Mouse (Mus musculus): ENCODE measurements at regions not wholly inside any gene's neighbourhood (a gene's known extent, or its start where the extent isn't known, plus 50 kb on each side); places are given as distances from the start of the nearest gene placed in this dataset.

DNA sequence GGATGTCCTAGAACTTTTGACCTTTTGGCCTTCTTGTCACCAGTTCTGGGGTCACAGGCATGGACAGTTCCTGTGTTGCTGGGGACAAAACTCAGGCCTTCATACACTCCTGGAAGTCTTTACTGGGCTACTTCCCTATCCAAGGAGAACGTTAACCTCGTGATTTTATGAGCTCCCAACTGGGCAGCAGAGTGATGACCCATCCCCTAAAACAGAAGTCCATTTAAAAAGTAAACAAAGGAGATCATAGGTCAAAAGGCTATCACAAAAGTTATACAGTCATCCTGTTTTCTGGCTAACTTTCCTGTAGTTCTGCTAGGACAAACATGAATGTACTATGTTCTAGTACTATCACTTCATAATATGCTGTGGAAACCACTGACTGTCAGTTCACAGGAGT is 140.5 kb downstream of the Ifng start:
- Histone ChIP-seq H3K27me3 (replicated peaks; ENCODE audit: control insufficient read depth, insufficient read depth, low read length) (no peaks in the 10 kb centered on the region), H3K4me3 (ENCODE audit: insufficient read depth, low read depth, low read length) (no peak overlapping the region), H3K36me3 (ENCODE audit: control insufficient read depth, insufficient read depth, low read length) (no peaks in the 10 kb centered on the region), H3K27ac (ENCODE audit: insufficient read depth, low read depth, low read length) (no peak overlapping the region), H3K4me1 (ENCODE audit: control insufficient read depth, insufficient read depth, low read length) (no peaks in the 10 kb centered on the region)
- DNase-seq = no peak
- WGBS = 41% methylated on average over 2 of the region's 2 CpGs
- TF ChIP-seq CTCF (conservative IDR thresholded peaks at IDR 0.05; ENCODE audit: insufficient read depth, insufficient read length, low read depth, low read length) (no peak), POLR2A (IDR thresholded peaks at IDR 0.05; ENCODE audit: low read depth, low read length) (no peak)

DNA sequence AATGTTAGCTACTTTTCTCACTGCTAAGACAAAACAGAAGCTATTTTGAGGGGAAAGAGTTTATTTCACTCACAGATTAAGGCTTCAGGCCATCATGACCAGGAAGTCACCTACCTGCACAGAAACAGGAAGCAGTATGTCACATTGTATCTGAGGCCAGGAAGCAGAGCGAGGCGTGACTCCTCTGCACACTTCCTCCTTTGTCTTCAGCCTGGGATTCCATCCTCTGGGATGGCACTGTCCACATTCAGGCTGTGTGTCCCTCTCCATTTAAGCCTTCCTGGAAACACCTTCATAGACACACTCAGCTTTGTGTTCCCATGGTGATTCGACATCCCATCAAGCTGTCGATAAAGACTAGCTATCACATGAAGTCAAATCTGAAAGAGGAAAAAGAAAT is 145.0 kb downstream of the Ifng start:
- WGBS = 79% methylated on average over 4 of the region's 4 CpGs
- no peaks in the 10 kb centered on the region for H3K27me3 ChIP-seq (replicated peaks; ENCODE audit: control insufficient read depth, insufficient read depth, low read length)
- H3K4me1 ChIP-seq (ENCODE audit: control insufficient read depth, insufficient read depth, low read length) = no peaks in the 10 kb centered on the region
- no peaks in the 10 kb centered on the region for H3K36me3 ChIP-seq (ENCODE audit: control insufficient read depth, insufficient read depth, low read length)
- no peak overlapping the region for H3K4me3 ChIP-seq (ENCODE audit: insufficient read depth, low read depth, low read length)
- no peak for TF ChIP-seq POLR2A (IDR thresholded peaks at IDR 0.05; ENCODE audit: low read depth, low read length)
- no peak for TF ChIP-seq CTCF (conservative IDR thresholded peaks at IDR 0.05; ENCODE audit: insufficient read depth, insufficient read length, low read depth, low read length)
- H3K27ac ChIP-seq (ENCODE audit: insufficient read depth, low read depth, low read length) = no peak overlapping the region
- no peak for DNase-seq

- WGBS = 65% methylated on average over 8 of the region's 8 CpGs
- H3K36me3 ChIP-seq (ENCODE audit: control insufficient read depth, insufficient read depth, low read length) = no peaks in the 10 kb centered on the region
- DNase-seq = no peak
- H3K4me3 ChIP-seq (ENCODE audit: insufficient read depth, low read depth, low read length) = no peak overlapping the region
- no peak for TF ChIP-seq POLR2A (IDR thresholded peaks at IDR 0.05; ENCODE audit: low read depth, low read length)
- no peaks in the 10 kb centered on the region for H3K27me3 ChIP-seq (replicated peaks; ENCODE audit: control insufficient read depth, insufficient read depth, low read length)
- no peak overlapping the region for H3K27ac ChIP-seq (ENCODE audit: insufficient read depth, low read depth, low read length)
- no peaks in the 10 kb centered on the region for H3K4me1 ChIP-seq (ENCODE audit: control insufficient read depth, insufficient read depth, low read length)
These were observed 147.4 kb downstream of the Ifng start for GRCm38 (mm10) chr10:118588198-118588597.

- H3K27ac ChIP-seq (ENCODE audit: insufficient read depth, low read depth, low read length) = no peak overlapping the region
- TF ChIP-seq POLR2A (IDR thresholded peaks at IDR 0.05; ENCODE audit: low read depth, low read length) (no peak), CTCF (conservative IDR thresholded peaks at IDR 0.05; ENCODE audit: insufficient read depth, insufficient read length, low read depth, low read length) (peak; percentile 93)
- H3K4me3 ChIP-seq (ENCODE audit: insufficient read depth, low read depth, low read length) = no peak overlapping the region
- DNase-seq = peak; percentile 86
- no peaks in the 10 kb centered on the region for H3K27me3 ChIP-seq (replicated peaks; ENCODE audit: control insufficient read depth, insufficient read depth, low read length)
- no peaks in the 10 kb centered on the region for H3K36me3 ChIP-seq (ENCODE audit: control insufficient read depth, insufficient read depth, low read length)
- 26% methylated on average over 16 of the region's 16 CpGs for WGBS
- peaks cover 3% of the 10 kb centered on the region; the same call in 1 of the 2 replicates for H3K4me1 ChIP-seq (ENCODE audit: control insufficient read depth, insufficient read depth, low read length)
These were observed 152.0 kb downstream of the Ifng start for GRCm38 (mm10) chr10:118592648-118593368.

DNA sequence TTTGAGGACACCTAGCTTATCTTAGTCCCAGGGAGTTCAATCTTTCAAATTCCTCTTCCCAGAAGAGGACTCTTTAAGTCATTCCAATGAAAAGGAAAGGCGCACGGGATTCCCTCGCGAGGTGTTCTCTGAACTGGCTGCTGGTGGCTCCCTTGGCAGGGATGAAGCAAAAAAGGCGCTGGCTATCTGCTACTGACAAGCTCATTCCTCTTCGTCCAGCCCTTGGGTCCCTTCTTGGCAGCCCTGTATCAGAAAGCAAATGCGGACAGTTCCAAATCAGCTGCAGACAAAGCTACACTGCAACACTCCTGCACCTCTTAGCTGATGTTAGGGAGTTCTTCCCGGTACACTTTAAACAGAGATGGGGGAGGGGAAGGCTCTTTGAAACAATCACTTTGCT is 155.4 kb downstream of the Ifng start:
- no peak overlapping the region for H3K27ac ChIP-seq (ENCODE audit: insufficient read depth, low read depth, low read length)
- TF ChIP-seq CTCF (conservative IDR thresholded peaks at IDR 0.05; ENCODE audit: insufficient read depth, insufficient read length, low read depth, low read length) (no peak), POLR2A (IDR thresholded peaks at IDR 0.05; ENCODE audit: low read depth, low read length) (no peak)
- peaks cover 3% of the 10 kb centered on the region; the same call in 1 of the 2 replicates for H3K4me1 ChIP-seq (ENCODE audit: control insufficient read depth, insufficient read depth, low read length)
- no peak overlapping the region for H3K4me3 ChIP-seq (ENCODE audit: insufficient read depth, low read depth, low read length)
- DNase-seq = no peak
- 57% methylated on average over 8 of the region's 8 CpGs for WGBS
- H3K27me3 ChIP-seq (replicated peaks; ENCODE audit: control insufficient read depth, insufficient read depth, low read length) = no peaks in the 10 kb centered on the region
- no peaks in the 10 kb centered on the region for H3K36me3 ChIP-seq (ENCODE audit: control insufficient read depth, insufficient read depth, low read length)

GRCm38 (mm10) chr10:118598497-118598896 is 157.7 kb downstream of the Ifng start:
- no peak overlapping the region for H3K27ac ChIP-seq (ENCODE audit: insufficient read depth, low read depth, low read length)
- TF ChIP-seq CTCF (conservative IDR thresholded peaks at IDR 0.05; ENCODE audit: insufficient read depth, insufficient read length, low read depth, low read length) (no peak), POLR2A (IDR thresholded peaks at IDR 0.05; ENCODE audit: low read depth, low read length) (no peak)
- no peaks in the 10 kb centered on the region for H3K27me3 ChIP-seq (replicated peaks; ENCODE audit: control insufficient read depth, insufficient read depth, low read length)
- no peak for DNase-seq
- WGBS = 70% methylated on average over 4 of the region's 4 CpGs
- peaks cover 3% of the 10 kb centered on the region; the same call in 1 of the 2 replicates for H3K4me1 ChIP-seq (ENCODE audit: control insufficient read depth, insufficient read depth, low read length)
- H3K4me3 ChIP-seq (ENCODE audit: insufficient read depth, low read depth, low read length) = no peak overlapping the region
- H3K36me3 ChIP-seq (ENCODE audit: control insufficient read depth, insufficient read depth, low read length) = no peaks in the 10 kb centered on the region

DNA sequence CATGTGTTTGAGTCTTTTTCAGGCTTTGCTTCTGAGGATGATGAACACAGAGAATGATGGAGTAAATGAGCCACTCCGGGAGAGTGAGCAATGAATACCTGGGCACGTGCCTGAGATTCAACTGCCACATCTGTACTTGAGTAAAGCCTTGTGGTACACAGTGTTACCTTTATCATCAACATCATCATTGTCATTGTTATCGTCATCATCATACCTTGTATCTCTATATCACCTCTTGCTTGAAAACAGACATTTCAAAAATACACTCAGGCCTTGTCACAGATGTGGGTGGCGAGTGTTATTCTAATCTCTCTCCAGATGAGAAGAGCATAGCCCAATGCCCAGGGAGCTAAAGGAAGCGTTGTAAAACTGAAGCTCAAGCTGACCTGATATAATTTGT is 158.4 kb downstream of the Ifng start:
- Histone ChIP-seq H3K27ac (ENCODE audit: insufficient read depth, low read depth, low read length) (no peak overlapping the region), H3K36me3 (ENCODE audit: control insufficient read depth, insufficient read depth, low read length) (no peaks in the 10 kb centered on the region), H3K27me3 (replicated peaks; ENCODE audit: control insufficient read depth, insufficient read depth, low read length) (no peaks in the 10 kb centered on the region), H3K4me3 (ENCODE audit: insufficient read depth, low read depth, low read length) (no peak overlapping the region), H3K4me1 (ENCODE audit: control insufficient read depth, insufficient read depth, low read length) (peaks cover 3% of the 10 kb centered on the region; the same call in 1 of the 2 replicates)
- TF ChIP-seq CTCF (conservative IDR thresholded peaks at IDR 0.05; ENCODE audit: insufficient read depth, insufficient read length, low read depth, low read length) (no peak), POLR2A (IDR thresholded peaks at IDR 0.05; ENCODE audit: low read depth, low read length) (no peak)
- 84% methylated on average over 5 of the region's 5 CpGs for WGBS
- DNase-seq = no peak
